ENCODE assay signal across 9 mouse cellular contexts in genomic region chr6:42582741-42583487, GRCm38 (mm10). TPM values are rescaled to one million over a fixed set of nuclear protein-coding genes. Genes with fewer than 3 reads are reported as not detected.
DNase-seq lines count a peak whose midpoint lies in the region; ATAC-seq and TF ChIP-seq lines count a peak whose summit lies in the region.
"Had no signal": no experiment of that assay in that cellular context is flagged by ENCODE, and none has a peak within 500 bp of the region (broad histone marks: within the 10 kb centered on the region; RNA-seq: fewer than 3 reads in every experiment).

No protein-coding gene starts in this region.

- H3ac ChIP-seq in C2C12 (ENCODE audit: control insufficient read depth, insufficient read length, low read depth): no peak overlapping the region

- DNase-seq in heart, adult 8-10 months (ENCODE audit: low spot score): no peak
- peak; percentile 2 for DNase-seq in embryo, embryonic 9.5 days (ENCODE audit: extremely low spot score)
- DNase-seq in layer of hippocampus, postnatal 10 days (ENCODE audit: low spot score in 2 of 2): no peak
- no peak for DNase-seq in adrenal gland, postnatal 14 days

- H3K4me2 ChIP-seq in heart, embryonic 15.5 days: peak overlapping the region; percentile 57
- peak overlapping the region; percentile 13; the same call in 1 of the 2 replicates for H3K4me2 ChIP-seq in liver, embryonic 16.5 days (ENCODE audit: low read depth, low read length)
- no peak overlapping the region for H3K4me2 ChIP-seq in forebrain, embryonic 16.5 days (ENCODE audit: low read length)

- H3K79me2 ChIP-seq in C2C12 (ENCODE audit: control insufficient read depth, insufficient read depth): no peaks in the 10 kb centered on the region

- peaks cover 7% of the 10 kb centered on the region for H3K4me1 ChIP-seq in heart, embryonic 15.5 days (replicated peaks)
- H3K4me1 ChIP-seq in liver, embryonic 16.5 days (ENCODE audit: control insufficient read depth, low read depth, low read length): no peaks in the 10 kb centered on the region
- H3K4me1 ChIP-seq in forebrain, embryonic 16.5 days (replicated peaks; ENCODE audit: control insufficient read depth, insufficient read depth, low read length): no peaks in the 10 kb centered on the region

- WGBS in heart, embryonic 15.5 days: 39% methylated on average over 9 of the region's 9 CpGs
- 49% methylated on average over 9 of the region's 9 CpGs for WGBS in liver, embryonic 16.5 days (ENCODE audit: insufficient replicate concordance)
- WGBS in forebrain, embryonic 16.5 days: 62% methylated on average over 9 of the region's 9 CpGs

- H3K79me3 ChIP-seq in C2C12 (ENCODE audit: low read depth): no peaks in the 10 kb centered on the region

- H3K27me3 ChIP-seq in heart, embryonic 15.5 days: no peaks in the 10 kb centered on the region
- no peaks in the 10 kb centered on the region for H3K27me3 ChIP-seq in C2C12 (ENCODE audit: control insufficient read depth, insufficient read depth, insufficient read length)
- H3K27me3 ChIP-seq in liver, embryonic 16.5 days (ENCODE audit: control insufficient read depth, insufficient read depth, low read depth, low read length): no peaks in the 10 kb centered on the region
- no peaks in the 10 kb centered on the region for H3K27me3 ChIP-seq in forebrain, embryonic 16.5 days (replicated peaks; ENCODE audit: control insufficient read depth, insufficient read depth, low read length)

- H3K9me3 ChIP-seq in heart, embryonic 15.5 days (replicated peaks): no peaks in the 10 kb centered on the region
- H3K9me3 ChIP-seq in liver, embryonic 16.5 days (replicated peaks; ENCODE audit: control insufficient read depth, low read length): no peaks in the 10 kb centered on the region
- H3K9me3 ChIP-seq in forebrain, embryonic 16.5 days (ENCODE audit: control insufficient read depth, low read length): no peaks in the 10 kb centered on the region

- peak overlapping the region; percentile 36 for H3K4me3 ChIP-seq in heart, embryonic 15.5 days
- H3K4me3 ChIP-seq in C2C12 (ENCODE audit: insufficient read depth, poor library complexity, severe bottlenecking): no peak overlapping the region
- H3K4me3 ChIP-seq in liver, embryonic 16.5 days (ENCODE audit: low read depth, low read length): no peak overlapping the region
- H3K4me3 ChIP-seq in forebrain, embryonic 16.5 days (replicated peaks; ENCODE audit: low read length): no peak overlapping the region

- no peak overlapping the region for H3K9ac ChIP-seq in heart, embryonic 15.5 days
- no peak overlapping the region for H3K9ac ChIP-seq in liver, embryonic 16.5 days (ENCODE audit: low read depth, low read length)
- no peak overlapping the region for H3K9ac ChIP-seq in forebrain, embryonic 16.5 days (replicated peaks; ENCODE audit: low read depth, low read length)

- no peak for ATAC-seq in heart, embryonic 15.5 days (replicated peaks; ENCODE audit: insufficient number of reproducible peaks, insufficient read depth, low FRiP score, low read depth)
- ATAC-seq in liver, embryonic 16.5 days (ENCODE audit: low read depth): no peak
- ATAC-seq in forebrain, embryonic 16.5 days: no peak

- no peak for TF ChIP-seq CTCF in C2C12 (IDR thresholded peaks at IDR 0.05; ENCODE audit: control insufficient read depth, insufficient read depth, insufficient read length)

- H3K27ac ChIP-seq in heart, embryonic 15.5 days: no peak overlapping the region
- H3K27ac ChIP-seq in liver, embryonic 16.5 days (ENCODE audit: low read length): no peak overlapping the region
- no peak overlapping the region for H3K27ac ChIP-seq in forebrain, embryonic 16.5 days (ENCODE audit: low read length)

- no peaks in the 10 kb centered on the region for H3K36me3 ChIP-seq in heart, embryonic 15.5 days
- no peaks in the 10 kb centered on the region for H3K36me3 ChIP-seq in C2C12 (ENCODE audit: control insufficient read depth, insufficient read depth)
- H3K36me3 ChIP-seq in liver, embryonic 16.5 days (ENCODE audit: control insufficient read depth, insufficient read depth): no peaks in the 10 kb centered on the region
- H3K36me3 ChIP-seq in forebrain, embryonic 16.5 days (ENCODE audit: control insufficient read depth, insufficient read depth): no peaks in the 10 kb centered on the region

TF ChIP-seq in C2C12, 6 proteins besides CTCF, POLR2A, EP300 and RAD21:
- TF ChIP-seq CEBPB (IDR thresholded peaks at IDR 0.05; ENCODE audit: low read depth) (peak; percentile 42), MYOD1 (IDR thresholded peaks at IDR 0.05; ENCODE audit: control insufficient read depth, insufficient read length, low read depth) (no peak)

RNA-seq across cellular contexts. Expression of gene Tcaf3, which starts 14.6 kb away (rescaled TPM):
- not detected in 2 replicates for polyA plus RNA-seq in heart, embryonic 15.5 days (2015; fragmentation: Nextera tagmentation; extraction: Ambion mirVana)
- total RNA-seq in heart, adult 8-10 months (2022): not detected
- polyA plus RNA-seq in C2C12 (2012; fragmentation: generic; extraction: Trizol): not detected
- polyA plus RNA-seq in liver, embryonic 16.5 days (2015; fragmentation: Nextera tagmentation; extraction: Ambion mirVana): not detected in 2 replicates
- not detected for total RNA-seq in layer of hippocampus, postnatal 10 days (2021)
- not detected in 2 replicates for total RNA-seq in adrenal gland, postnatal 14 days (2021)
- not detected in 2 replicates for polyA plus RNA-seq in forebrain, embryonic 16.5 days (2015; fragmentation: Nextera tagmentation; extraction: Ambion mirVana)
- polyA plus RNA-seq: thymus, postnatal 0 days had no signal

RNA-seq across cellular contexts. Expression of gene Olfr455, which starts 35.5 kb away (rescaled TPM):
- polyA plus RNA-seq in heart, embryonic 15.5 days (2015; fragmentation: Nextera tagmentation; extraction: Ambion mirVana): 0.05 TPM in 1 of 2 replicates, not detected in the other
- not detected for total RNA-seq in heart, adult 8-10 months (2022)
- 0.01 TPM for polyA plus RNA-seq in C2C12 (2012; fragmentation: generic; extraction: Trizol)
- not detected in 2 replicates for polyA plus RNA-seq in liver, embryonic 16.5 days (2015; fragmentation: Nextera tagmentation; extraction: Ambion mirVana)
- total RNA-seq in layer of hippocampus, postnatal 10 days (2021): not detected
- total RNA-seq in adrenal gland, postnatal 14 days (2021): not detected in 2 replicates
- polyA plus RNA-seq in forebrain, embryonic 16.5 days (2015; fragmentation: Nextera tagmentation; extraction: Ambion mirVana): not detected in 2 replicates
- polyA plus RNA-seq: thymus, postnatal 0 days had no signal
